Mouse (Mus musculus) thymus, adult 2 months (tissue): ENCODE results near the gene Cep70. TPM values are rescaled to one million over a fixed set of nuclear protein-coding genes. Genes with fewer than 3 reads are reported as not detected.

Source experiments
- DNase-seq: peaks from one replicate; pipeline ENCODE4 v3.0.0; 2021
- H3K27ac ChIP-seq: fragments of 200-500 bp; 2 replicates; pipeline ENCODE4 v1.5.1; 2012; ENCODE audit warnings: low read length, control low read depth; ENCODE audit not compliant: control insufficient read depth, insufficient read depth
- H3K27me3 ChIP-seq: fragments of 200-500 bp; 2 replicates; pipeline ENCODE4 v1.6.1; 2012; ENCODE audit warnings: mild to moderate bottlenecking, low read length, moderate library complexity, mixed read lengths; ENCODE audit not compliant: control insufficient read depth, insufficient read depth
- H3K36me3 ChIP-seq: fragments of 200-500 bp; 2 replicates; pipeline ENCODE4 v1.6.1; 2012; ENCODE audit warnings: mild to moderate bottlenecking, low read length, moderate library complexity; ENCODE audit not compliant: control insufficient read depth, insufficient read depth
- H3K4me1 ChIP-seq: fragments of 200-500 bp; replicated peaks from 2 replicates; pipeline ENCODE4 v1.6.1; 2012; ENCODE audit warnings: low read length; ENCODE audit not compliant: control insufficient read depth, insufficient read depth
- H3K4me3 ChIP-seq: fragments of 200-500 bp; 2 replicates; pipeline ENCODE4 v1.5.1; 2012; ENCODE audit warnings: mild to moderate bottlenecking, low read length, control low read depth, moderate library complexity; ENCODE audit not compliant: control insufficient read depth, insufficient read depth
- CTCF ChIP-seq: fragments of 200-500 bp; IDR thresholded peaks from 2 replicates; pipeline ENCODE4 v1.5.1; 2012; ENCODE audit warnings: mild to moderate bottlenecking, control low read depth, low read length, moderate library complexity, borderline replicate concordance; ENCODE audit not compliant: control insufficient read depth, poor library complexity, insufficient read depth; ENCODE audit errors: extremely low read depth
- POLR2A ChIP-seq: fragments of 200-500 bp; IDR thresholded peaks from 2 replicates; pipeline ENCODE4 v1.6.1; 2012; ENCODE audit warnings: mild to moderate bottlenecking, low read length, control low read depth, moderate library complexity; ENCODE audit not compliant: control insufficient read depth, poor library complexity, insufficient read depth; ENCODE audit errors: extremely low read depth
- WGBS: fragments of 180-500 bp; shearing (Covaris S2); methylation state at CpG from one replicate; pipeline ENCODE4 v1.1.7; 2018; 5-methylcytosine and 5-hydroxymethylcytosine counted together
- polyA plus RNA-seq: library from polyadenylated mRNA; depleted of rRNA; stranded (reverse); fragments of >200 nt; gene quantifications from 2 replicates; pipeline ENCODE4 v1.2.3, GENCODE M21; 2012

The Cep70 gene
- polyA plus RNA-seq, 1 experiment: 7.0 TPM

GRCm38 (mm10) chr9:99243895-99244293 lies 727 bp downstream of the Cep70 start:
- WGBS: 9% methylated on average over 10 of the region's 10 CpGs
- TF ChIP-seq POLR2A (no peak), CTCF (no peak)
- H3K4me1 ChIP-seq: peaks cover 5% of the 10 kb centered on the region
- no peaks in the 10 kb centered on the region for H3K27me3 ChIP-seq
- H3K36me3 ChIP-seq: no peaks in the 10 kb centered on the region; the same call in 1 of the 2 replicates
- H3K4me3 ChIP-seq: peak overlapping the region; percentile 87
- H3K27ac ChIP-seq: no peak overlapping the region
- no peak for DNase-seq

DNA sequence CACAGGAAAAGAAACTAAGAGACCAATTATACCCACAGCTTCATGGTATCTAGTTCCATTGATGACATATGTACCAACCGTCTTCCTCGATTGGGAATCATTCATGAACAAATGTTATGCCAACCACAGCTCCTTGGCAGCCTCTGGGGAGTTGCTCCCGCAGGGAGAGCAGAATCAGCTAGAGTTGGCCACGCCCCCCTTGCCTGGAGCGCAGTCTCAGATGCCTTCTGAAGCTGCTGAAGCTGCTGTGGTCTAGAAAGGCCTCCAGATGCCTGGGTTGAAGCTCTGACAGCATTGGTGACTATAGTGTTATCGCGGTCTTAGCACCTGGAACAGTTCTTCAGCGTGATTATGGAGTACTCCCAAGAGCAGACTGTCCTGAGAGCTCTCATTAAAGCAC lies 5.1 kb downstream of the Cep70 start:
- H3K4me1 ChIP-seq: peaks cover 2% of the 10 kb centered on the region; the same call in 1 of the 2 replicates
- 85% methylated on average over 8 of the region's 8 CpGs for WGBS

DNA sequence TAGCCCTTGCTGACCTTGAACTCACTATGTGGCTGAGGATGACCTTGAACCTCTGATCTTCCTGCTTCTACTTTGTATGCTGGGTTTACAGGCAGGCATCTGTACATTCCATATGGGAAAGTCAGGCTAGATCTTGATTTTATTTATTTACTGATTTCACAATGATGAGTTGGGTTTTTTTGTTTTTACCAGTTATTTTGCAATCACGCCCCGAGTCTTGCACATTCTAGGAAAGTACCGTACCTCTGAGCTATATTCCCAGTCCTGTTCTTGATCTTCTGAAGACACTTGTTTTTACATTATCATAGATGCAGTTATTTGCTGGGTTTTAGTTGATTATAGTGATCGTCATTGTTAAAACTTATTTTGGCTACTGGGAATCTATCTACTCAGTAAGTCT lies 5.7 kb downstream of the Cep70 start:
- TF ChIP-seq CTCF (no peak), POLR2A (no peak)
- 94% methylated on average over 4 of the region's 4 CpGs for WGBS
- Histone ChIP-seq H3K27me3 (no peaks in the 10 kb centered on the region), H3K27ac (no peak overlapping the region), H3K4me3 (no peak overlapping the region), H3K36me3 (peaks cover 4% of the 10 kb centered on the region; the same call in 1 of the 2 replicates), H3K4me1 (peaks cover 2% of the 10 kb centered on the region; the same call in 1 of the 2 replicates)
- no peak for DNase-seq

More for the DNA sequence above, 5.1 kb downstream of the Cep70 start:
- Histone ChIP-seq H3K27ac (no peak overlapping the region), H3K4me3 (no peak overlapping the region), H3K27me3 (no peaks in the 10 kb centered on the region), H3K36me3 (peaks cover 3% of the 10 kb centered on the region; the same call in 1 of the 2 replicates)
- no peak for TF ChIP-seq POLR2A
- TF ChIP-seq CTCF: no peak
- no peak for DNase-seq

DNA sequence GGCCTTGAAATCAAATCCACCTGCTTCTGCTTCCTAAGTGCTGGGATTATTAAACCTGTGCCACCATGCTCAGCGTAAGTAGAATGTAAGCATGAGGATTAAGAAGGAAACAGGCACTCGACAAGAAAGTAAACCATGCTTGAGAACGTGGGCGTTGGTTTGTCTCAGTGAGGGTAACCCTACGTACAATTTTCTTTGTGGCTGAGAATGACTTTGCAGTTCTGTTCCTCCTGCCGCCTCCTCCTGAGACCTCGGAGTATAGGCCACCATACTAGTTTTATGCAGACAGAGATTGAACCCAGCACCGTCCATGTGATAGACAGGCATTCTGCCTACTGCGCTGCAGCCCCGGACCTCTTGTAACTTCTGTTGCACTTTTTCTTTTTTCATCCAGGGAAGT lies 10.7 kb downstream of the Cep70 start:
- Histone ChIP-seq H3K27me3 (no peaks in the 10 kb centered on the region), H3K27ac (no peak overlapping the region), H3K4me3 (no peak overlapping the region), H3K36me3 (peaks cover 27% of the 10 kb centered on the region), H3K4me1 (no peaks in the 10 kb centered on the region)
- WGBS: 83% methylated on average over 10 of the region's 10 CpGs
- TF ChIP-seq POLR2A: no peak
- TF ChIP-seq CTCF: no peak
- no peak for DNase-seq

DNA sequence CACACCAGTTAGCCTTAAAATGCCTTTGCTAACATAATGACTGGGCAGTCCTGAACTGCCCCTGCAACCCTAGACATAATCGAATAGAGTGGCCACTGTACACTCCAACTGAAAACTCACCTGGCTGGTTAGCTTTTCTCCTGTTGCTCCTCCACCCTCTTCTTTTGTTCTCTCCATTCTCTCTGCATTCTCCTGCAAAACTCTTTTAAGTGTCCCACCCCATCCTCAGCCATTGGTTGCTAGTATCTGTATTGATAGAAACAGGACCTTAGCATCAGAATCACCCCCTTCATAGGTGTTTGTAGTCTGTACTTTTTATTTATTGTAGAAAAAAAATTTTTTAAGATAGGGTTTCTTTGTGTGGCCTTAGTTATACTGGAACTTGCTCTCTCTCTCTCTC lies 13.0 kb downstream of the Cep70 start:
- no peak for TF ChIP-seq POLR2A
- no peak for TF ChIP-seq CTCF
- DNase-seq: no peak
- 92% methylated on average over 1 of the region's 1 CpGs for WGBS
- Histone ChIP-seq H3K36me3 (peaks cover 24% of the 10 kb centered on the region), H3K4me3 (no peak overlapping the region), H3K4me1 (no peaks in the 10 kb centered on the region), H3K27ac (no peak overlapping the region), H3K27me3 (no peaks in the 10 kb centered on the region)

GRCm38 (mm10) chr9:99256821-99257220 lies 13.7 kb downstream of the Cep70 start:
- 98% methylated on average over 3 of the region's 3 CpGs for WGBS
- TF ChIP-seq POLR2A: no peak
- TF ChIP-seq CTCF: no peak
- DNase-seq: no peak
- Histone ChIP-seq H3K4me3 (no peak overlapping the region), H3K36me3 (peaks cover 24% of the 10 kb centered on the region), H3K27me3 (no peaks in the 10 kb centered on the region), H3K27ac (no peak overlapping the region), H3K4me1 (no peaks in the 10 kb centered on the region)

DNA sequence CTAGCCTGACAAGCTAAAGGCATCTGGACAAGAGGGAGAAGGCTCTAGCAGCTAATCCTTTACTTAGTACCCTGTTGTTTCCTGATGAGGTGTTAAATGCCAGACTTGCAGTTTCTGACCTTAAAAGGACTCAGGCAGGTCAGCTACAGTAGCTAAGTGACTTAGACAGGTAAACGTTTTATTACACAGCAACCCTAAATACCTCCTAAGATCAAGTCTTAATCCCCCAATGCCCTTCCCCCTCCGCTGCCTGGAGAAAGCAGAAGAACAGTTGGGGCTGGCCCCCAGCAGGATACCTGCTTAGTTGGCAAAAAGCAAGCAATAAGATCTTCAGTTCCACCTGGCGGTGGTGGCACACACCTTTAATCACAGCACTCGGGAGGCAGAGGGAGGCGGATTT lies 15.7 kb downstream of the Cep70 start:
- TF ChIP-seq POLR2A: no peak
- no peak for TF ChIP-seq CTCF
- Histone ChIP-seq H3K27me3 (no peaks in the 10 kb centered on the region), H3K4me3 (no peak overlapping the region), H3K36me3 (peaks cover 36% of the 10 kb centered on the region), H3K4me1 (no peaks in the 10 kb centered on the region), H3K27ac (no peak overlapping the region)
- no peak for DNase-seq
- WGBS: 92% methylated on average over 5 of the region's 5 CpGs
